Mouse (Mus musculus): ENCODE results near the gene Ankrd40.

The Ankrd40 gene

GRCm38 (mm10) chr11:94327693-94328643, at the start of gene Ankrd40:
Gene Ankrd40, plus strand, starts transcription at chr11:94328001.
- DNase-seq (ENCODE audit: low spot score), result peak; percentile 92

GRCm38 (mm10) chr11:94281199-94282181, 46.3 kb upstream of the Ankrd40 start, which contains the start of gene Gm21885:
Gene Gm21885, plus strand, starts transcription at chr11:94281873.
- DNase-seq (ENCODE audit: low spot score), result no peak

- no peak for DNase-seq (ENCODE audit: low spot score)
These were observed 45.5 kb upstream of the Ankrd40 start for GRCm38 (mm10) chr11:94282291-94282690.

- DNase-seq (ENCODE audit: low spot score), result no peak
These were observed 44.2 kb upstream of the Ankrd40 start for GRCm38 (mm10) chr11:94283536-94284099.

GRCm38 (mm10) chr11:94285886-94286574, 41.8 kb upstream of the Ankrd40 start:
- DNase-seq (ENCODE audit: low spot score), result no peak

DNA sequence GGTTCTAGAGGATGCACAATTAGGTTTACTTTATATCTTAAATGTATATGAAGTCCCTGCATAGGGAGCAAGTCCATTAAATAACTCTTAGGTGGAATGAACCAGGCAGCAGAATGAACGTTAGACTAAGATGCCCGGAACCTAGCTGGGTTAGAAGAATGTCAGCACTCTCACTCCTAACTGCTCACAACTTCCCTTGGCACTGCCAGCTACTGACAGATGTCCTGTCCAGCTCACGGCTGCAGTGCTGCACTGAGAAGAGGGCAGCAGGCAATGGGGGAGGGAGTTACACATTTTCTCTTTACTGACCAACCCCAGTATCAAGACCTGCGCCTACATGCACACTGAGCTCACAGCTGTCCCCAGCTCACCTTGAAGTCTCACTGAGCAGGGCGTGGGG, 40.7 kb upstream of the Ankrd40 start:
- DNase-seq (ENCODE audit: low spot score), result no peak

- DNase-seq (ENCODE audit: low spot score), result no peak
These were observed 37.6 kb upstream of the Ankrd40 start for GRCm38 (mm10) chr11:94290062-94290740.

DNA sequence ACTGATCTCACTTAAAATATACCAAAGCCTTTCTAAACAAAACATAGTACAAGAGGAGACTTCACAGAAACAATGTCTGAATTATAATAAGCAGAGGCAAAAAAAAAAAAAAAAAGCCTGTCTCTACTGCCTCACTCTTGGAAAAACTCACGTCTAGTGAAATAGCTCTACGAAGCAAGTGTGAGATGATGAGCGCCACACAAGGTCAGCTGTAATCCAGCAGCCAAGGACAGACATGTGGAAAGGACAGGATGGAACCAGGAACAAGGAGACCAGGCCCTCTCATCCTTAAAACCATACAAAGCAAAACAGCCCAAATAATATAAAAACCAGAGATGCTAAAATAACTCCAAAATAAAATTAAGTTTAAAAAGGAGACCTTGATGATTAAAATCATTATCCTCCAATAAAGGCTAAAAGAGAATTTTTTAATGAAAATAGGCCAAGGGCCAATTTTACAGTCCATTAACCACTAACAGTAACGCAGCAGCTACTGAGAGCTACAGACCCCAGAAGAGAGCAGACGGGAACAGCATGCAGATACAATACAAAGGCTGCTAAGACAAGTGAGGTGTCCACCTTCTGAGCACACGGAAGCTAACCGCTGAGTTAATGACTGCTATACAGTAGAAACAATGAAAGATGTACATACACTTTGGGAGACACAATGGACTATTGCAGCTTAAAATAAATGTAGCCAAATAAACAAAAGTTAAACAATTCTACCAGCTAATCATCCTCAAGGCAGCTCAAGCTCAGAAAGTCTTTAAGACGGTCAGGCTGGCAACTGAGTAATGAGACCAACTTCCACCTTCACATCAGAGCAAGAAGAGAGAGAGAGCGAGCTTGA, 32.6 kb upstream of the Ankrd40 start:
- DNase-seq (ENCODE audit: low spot score), result no peak

GRCm38 (mm10) chr11:94312733-94313132, 15.1 kb upstream of the Ankrd40 start:
- DNase-seq (ENCODE audit: low spot score), result no peak

- DNase-seq (ENCODE audit: low spot score), result no peak
These were observed 13.6 kb upstream of the Ankrd40 start for GRCm38 (mm10) chr11:94314098-94314652.

DNA sequence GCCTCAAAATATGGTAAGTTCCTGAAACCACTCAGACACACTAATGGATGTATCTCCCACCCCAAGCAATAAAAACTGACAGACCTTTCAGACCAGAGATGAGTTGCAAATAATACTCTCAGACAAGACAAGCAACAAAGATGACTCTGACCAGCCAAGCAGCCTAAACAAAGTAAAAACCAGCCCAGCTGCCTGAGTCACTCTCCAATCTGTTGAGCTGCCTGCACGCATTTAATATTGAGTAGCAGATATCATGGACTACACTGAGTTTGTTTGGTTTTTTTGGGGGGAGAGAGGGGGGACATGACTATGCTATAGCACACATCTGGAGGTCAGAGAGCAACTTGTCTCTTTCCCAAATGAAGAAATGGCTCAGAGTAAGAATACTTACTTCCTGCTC, 12.5 kb upstream of the Ankrd40 start:
- DNase-seq (ENCODE audit: low spot score), result no peak

GRCm38 (mm10) chr11:94316528-94316927, 11.3 kb upstream of the Ankrd40 start:
- no peak for DNase-seq (ENCODE audit: low spot score)

DNA sequence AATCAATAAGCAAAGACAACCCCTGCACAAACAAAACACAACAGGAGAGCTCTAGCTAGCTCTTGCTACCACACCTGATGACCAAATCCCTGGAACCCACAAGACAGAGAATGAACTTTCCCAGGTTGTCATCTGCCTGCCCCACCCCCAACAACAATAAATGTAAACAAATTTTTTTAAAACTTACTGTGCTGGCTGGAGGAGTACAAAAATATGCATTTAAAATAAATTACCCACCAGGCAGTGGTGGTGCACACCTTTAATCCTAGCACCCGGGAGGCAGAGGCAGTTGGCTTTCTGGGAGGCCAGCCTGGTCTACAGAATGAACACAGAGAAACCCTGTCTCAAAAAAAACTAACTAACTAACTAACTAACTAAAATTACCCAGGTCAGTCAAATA, 10.8 kb upstream of the Ankrd40 start:
- DNase-seq (ENCODE audit: low spot score), result no peak

DNA sequence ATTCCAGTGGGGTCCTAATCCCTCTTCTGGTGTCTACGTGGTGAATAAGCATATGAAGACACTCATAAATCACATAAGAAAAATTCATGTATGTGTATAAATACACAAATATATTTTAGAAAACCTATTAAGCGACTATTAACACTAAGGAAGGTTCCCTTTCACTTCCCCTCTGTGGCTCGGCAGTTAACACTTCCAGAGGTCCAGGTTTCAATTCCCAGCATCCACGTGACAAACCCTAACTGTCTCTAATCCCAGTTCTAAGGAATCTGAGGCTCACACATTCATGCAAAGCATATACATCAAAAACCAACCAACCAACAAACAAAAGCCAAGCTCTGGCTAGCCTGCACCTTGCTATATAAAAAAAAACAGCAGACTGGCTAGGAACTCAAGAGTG, 10.3 kb upstream of the Ankrd40 start:
- DNase-seq (ENCODE audit: low spot score), result no peak

- DNase-seq (ENCODE audit: low spot score), result no peak
These were observed 9.7 kb upstream of the Ankrd40 start for GRCm38 (mm10) chr11:94318056-94318455.

GRCm38 (mm10) chr11:94320969-94321930, 6.6 kb upstream of the Ankrd40 start:
- DNase-seq (ENCODE audit: low spot score), result peak; percentile 34

DNA sequence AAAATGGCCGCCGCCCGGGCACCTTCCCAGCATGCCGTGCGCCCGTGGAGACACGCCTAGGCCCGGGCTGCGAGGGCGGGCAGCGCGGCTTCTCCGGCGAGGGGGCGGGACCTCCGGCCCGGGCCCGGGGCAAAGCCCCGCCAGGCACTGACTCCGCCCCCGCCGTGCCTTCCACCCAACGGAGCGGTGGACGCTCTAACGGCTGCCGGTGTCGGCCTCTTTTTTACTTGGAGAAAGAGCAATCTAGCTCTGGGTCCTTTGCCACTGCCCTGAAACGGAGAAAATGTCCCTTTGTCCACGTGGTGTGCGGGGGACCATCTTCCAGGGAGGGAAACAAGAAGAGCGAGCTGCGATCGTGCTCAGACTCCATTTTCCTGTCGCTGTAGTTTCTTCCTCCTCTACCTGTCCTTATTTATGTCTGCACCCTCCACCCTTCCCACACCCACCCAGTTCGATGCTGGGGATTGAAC, 5.8 kb upstream of the Ankrd40 start, which contains the start of gene Luc7l3:
Gene Luc7l3 (minus strand): TSS at position 58 of the 470 bp plus-strand sequence.
- peak; percentile 92 for DNase-seq (ENCODE audit: low spot score)

GRCm38 (mm10) chr11:94322636-94323035, 5.2 kb upstream of the Ankrd40 start:
- DNase-seq (ENCODE audit: low spot score), result no peak

All from yolk sac, embryonic 10.5 days (tissue).